Mouse (Mus musculus) E14TG2a.4 (cell line): Measurements from ENCODE around the gene Igsf3.

Experiments
- CTCF ChIP-seq: conservative IDR thresholded peaks from 2 replicates; pipeline ENCODE4 v1.5.1; 2014; ENCODE audit warnings: low read length
- POU5F1 ChIP-seq: IDR thresholded peaks from 2 replicates; pipeline ENCODE4 v1.6.1; 2014; ENCODE audit warnings: low read length, borderline replicate concordance

DNA sequence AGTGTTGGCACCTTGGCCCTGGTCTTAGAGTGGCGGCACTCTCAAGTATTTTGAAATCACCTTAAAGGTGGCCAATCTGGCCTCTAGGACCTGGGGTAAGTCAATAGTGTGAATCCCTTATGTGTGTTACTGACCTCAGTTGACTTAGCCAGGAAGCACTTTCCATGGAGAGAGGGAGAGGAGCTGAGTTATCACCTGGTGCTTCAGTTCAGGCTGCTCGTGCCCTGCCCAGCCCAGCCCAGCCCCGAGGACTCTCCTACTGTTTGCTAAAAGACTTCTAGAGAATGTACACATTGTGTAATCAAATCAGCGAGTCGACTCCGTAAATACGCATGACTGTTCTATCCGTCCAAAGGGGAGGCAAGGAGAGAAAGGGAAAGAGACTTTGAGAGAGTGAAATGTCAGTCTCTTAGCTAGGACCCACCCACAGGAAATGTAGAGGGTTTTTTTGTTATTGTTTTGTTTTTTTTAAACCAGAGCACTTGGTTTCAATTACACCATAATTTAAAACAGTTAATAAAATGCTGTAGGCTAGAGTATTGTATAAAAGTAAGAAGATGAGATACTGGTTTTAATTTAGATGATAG, 9.6 kb downstream of the Igsf3 start:
- TF ChIP-seq CTCF: no peak
- TF ChIP-seq POU5F1: no peak
